Mouse (Mus musculus): ENCODE measurements at regions not wholly inside any gene's neighbourhood (a gene's known extent, or its start where the extent isn't known, plus 50 kb on each side); places are given as distances from the start of the nearest gene placed in this dataset.

DNA sequence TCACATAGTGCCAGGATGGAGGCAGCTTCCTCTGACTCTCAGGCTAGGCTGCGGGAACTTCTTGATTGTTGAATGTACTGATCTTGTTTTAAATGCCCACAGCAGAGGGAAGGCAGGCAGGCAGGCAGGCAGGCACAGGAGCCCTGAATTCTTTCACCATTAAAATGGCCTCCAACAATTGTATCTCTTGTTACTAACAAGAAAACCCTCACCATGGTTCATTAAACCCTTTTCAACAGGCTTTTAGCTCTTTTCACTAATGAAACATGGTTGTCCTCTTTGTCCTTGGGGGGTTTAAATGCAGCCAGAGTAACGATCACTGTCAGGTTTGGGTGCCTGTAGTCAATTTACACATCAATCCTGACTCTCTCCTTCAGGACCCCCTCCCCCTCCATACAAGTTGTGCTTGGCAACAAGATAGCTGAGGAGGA lies 77.8 kb upstream of the Gm45716 start:
- H3K36me3 ChIP-seq (ENCODE audit: control insufficient read depth, insufficient read depth, low read length): no peaks in the 10 kb centered on the region
- no peaks in the 10 kb centered on the region for H3K27me3 ChIP-seq (replicated peaks; ENCODE audit: control insufficient read depth, insufficient read depth, low read length)
- no peak overlapping the region for H3K4me2 ChIP-seq (ENCODE audit: low read length)
- H3K4me3 ChIP-seq (ENCODE audit: low read depth, low read length): no peak overlapping the region
- WGBS: 57% methylated on average over 2 of the region's 2 CpGs
- no peaks in the 10 kb centered on the region for H3K4me1 ChIP-seq (replicated peaks; ENCODE audit: control insufficient read depth, insufficient read depth, low read length)
- H3K9me3 ChIP-seq (ENCODE audit: control insufficient read depth, low read length): no peaks in the 10 kb centered on the region
- H3K27ac ChIP-seq (ENCODE audit: low read depth): no peak overlapping the region
- no peak for ATAC-seq (replicated peaks; ENCODE audit: low FRiP score, low TSS enrichment, low read depth)
- H3K9ac ChIP-seq (ENCODE audit: low read length): no peak overlapping the region
- no peak for DNase-seq (ENCODE audit: low spot score)

DNA sequence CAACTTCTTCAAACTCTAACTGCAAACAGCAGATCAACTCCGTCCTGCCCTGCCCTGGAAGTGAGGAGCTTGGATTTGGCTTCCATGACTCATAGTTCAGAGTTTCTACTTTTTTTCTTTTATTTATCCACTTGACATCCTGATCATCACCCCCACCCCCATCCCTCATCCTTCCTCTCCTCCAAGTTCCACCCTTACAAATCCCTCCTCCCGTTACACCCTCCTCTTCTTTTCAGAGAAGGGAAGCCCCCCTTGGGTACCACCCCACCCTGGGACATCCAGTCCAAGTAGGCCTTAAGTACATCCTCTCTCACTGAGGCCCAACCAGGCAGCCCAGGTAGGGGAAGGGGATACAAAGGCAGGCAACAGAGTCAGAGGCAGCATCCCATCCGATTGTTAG lies 77.3 kb upstream of the Gm45716 start:
- Histone ChIP-seq H3K9ac (ENCODE audit: low read length) (no peak overlapping the region), H3K4me3 (ENCODE audit: low read depth, low read length) (no peak overlapping the region), H3K27me3 (replicated peaks; ENCODE audit: control insufficient read depth, insufficient read depth, low read length) (no peaks in the 10 kb centered on the region), H3K9me3 (ENCODE audit: control insufficient read depth, low read length) (no peaks in the 10 kb centered on the region), H3K27ac (ENCODE audit: low read depth) (no peak overlapping the region), H3K36me3 (ENCODE audit: control insufficient read depth, insufficient read depth, low read length) (no peaks in the 10 kb centered on the region), H3K4me2 (ENCODE audit: low read length) (no peak overlapping the region), H3K4me1 (replicated peaks; ENCODE audit: control insufficient read depth, insufficient read depth, low read length) (no peaks in the 10 kb centered on the region)
- DNase-seq (ENCODE audit: low spot score) (no peak), ATAC-seq (replicated peaks; ENCODE audit: low FRiP score, low TSS enrichment, low read depth) (no peak)
- 78% methylated on average over 3 of the region's 3 CpGs for WGBS

DNA sequence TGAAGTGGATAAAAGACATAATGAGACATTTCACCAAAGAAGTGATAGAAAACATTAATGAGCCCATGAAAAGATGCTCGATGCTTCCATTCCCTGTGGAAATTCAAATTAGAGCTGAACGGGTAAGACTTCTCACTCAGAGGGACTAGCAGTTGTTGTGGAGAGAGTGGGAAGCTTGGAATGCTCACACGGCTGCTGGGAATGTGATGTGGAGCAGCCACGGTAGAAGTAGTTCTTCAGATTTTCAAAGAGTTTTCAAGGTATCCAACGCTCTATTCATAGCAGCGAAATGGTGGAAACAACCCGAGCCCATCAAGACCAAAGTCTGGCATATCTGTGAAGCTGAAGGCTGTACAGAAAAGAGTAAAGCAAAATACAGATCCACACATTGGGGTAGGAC lies 75.3 kb upstream of the Gm45716 start:
- H3K4me3 ChIP-seq (ENCODE audit: low read depth, low read length): no peak overlapping the region
- no peak overlapping the region for H3K9ac ChIP-seq (ENCODE audit: low read length)
- H3K9me3 ChIP-seq (ENCODE audit: control insufficient read depth, low read length): no peaks in the 10 kb centered on the region
- ATAC-seq (replicated peaks; ENCODE audit: low FRiP score, low TSS enrichment, low read depth) (no peak), DNase-seq (ENCODE audit: low spot score) (no peak)
- 85% methylated on average over 7 of the region's 7 CpGs for WGBS
- no peaks in the 10 kb centered on the region for H3K27me3 ChIP-seq (replicated peaks; ENCODE audit: control insufficient read depth, insufficient read depth, low read length)
- no peak overlapping the region for H3K4me2 ChIP-seq (ENCODE audit: low read length)
- no peak overlapping the region for H3K27ac ChIP-seq (ENCODE audit: low read depth)
- peaks cover 4% of the 10 kb centered on the region; the same call in 1 of the 2 replicates for H3K4me1 ChIP-seq (replicated peaks; ENCODE audit: control insufficient read depth, insufficient read depth, low read length)
- no peaks in the 10 kb centered on the region for H3K36me3 ChIP-seq (ENCODE audit: control insufficient read depth, insufficient read depth, low read length)

DNA sequence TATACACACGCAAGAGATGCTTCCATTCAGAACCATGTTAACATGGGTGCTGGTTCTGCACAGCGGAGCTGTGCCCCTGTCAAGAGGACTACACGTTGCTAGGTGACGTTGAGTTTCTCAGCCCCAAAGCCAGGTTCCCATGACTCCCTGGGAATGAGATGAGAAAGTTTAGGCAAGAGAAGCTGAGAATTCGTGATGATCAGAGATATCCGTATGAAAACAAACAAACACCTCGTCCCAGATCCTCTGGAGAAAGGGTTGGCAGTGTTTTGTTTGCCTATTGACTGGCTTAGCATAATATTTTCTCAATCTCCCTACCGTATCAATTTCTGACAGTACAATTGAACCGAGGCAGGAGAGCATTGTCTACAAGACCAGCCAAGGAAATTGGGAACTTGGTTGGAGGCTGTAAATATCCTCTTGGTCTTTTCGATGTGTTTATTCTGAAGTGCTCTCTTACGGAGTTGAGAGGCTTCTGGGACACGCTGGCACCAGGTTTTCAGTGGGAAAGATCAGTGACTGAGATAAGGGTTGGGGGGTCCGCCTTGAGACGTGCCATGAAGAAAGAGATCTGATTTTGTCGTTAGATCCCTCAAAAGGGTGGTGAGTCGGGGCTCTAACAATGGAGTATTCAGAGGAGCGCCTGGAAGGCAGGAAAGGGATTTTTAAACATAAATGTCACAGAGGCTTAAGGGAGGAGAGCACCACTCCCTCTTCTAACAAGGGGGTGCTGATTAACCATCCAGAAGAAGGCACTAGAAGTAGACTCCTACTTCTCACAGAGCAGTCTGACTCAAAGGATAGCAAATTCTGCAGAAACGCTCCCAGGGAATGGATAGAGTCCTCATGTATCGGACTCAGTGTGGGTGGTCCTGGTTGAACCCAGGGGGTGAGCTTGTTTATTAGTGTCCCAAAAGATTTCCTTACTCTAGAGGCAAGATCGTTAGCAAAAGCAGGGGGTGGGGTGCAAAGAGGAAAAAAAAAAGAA lies 70.5 kb upstream of the Gm45716 start:
- no peak for ATAC-seq (replicated peaks; ENCODE audit: low FRiP score, low TSS enrichment, low read depth)
- H3K4me1 ChIP-seq (replicated peaks; ENCODE audit: control insufficient read depth, insufficient read depth, low read length): peaks cover 10% of the 10 kb centered on the region; the same call in 1 of the 2 replicates
- peak overlapping the region; percentile 1; the same call in 1 of the 2 replicates for H3K4me2 ChIP-seq (ENCODE audit: low read length)
- H3K4me3 ChIP-seq (ENCODE audit: low read depth, low read length): no peak overlapping the region
- no peaks in the 10 kb centered on the region for H3K27me3 ChIP-seq (replicated peaks; ENCODE audit: control insufficient read depth, insufficient read depth, low read length)
- H3K9me3 ChIP-seq (ENCODE audit: control insufficient read depth, low read length): no peaks in the 10 kb centered on the region
- peak overlapping the region; percentile 60 for H3K27ac ChIP-seq (ENCODE audit: low read depth)
- 37% methylated on average over 20 of the region's 20 CpGs for WGBS
- no peak for DNase-seq (ENCODE audit: low spot score)
- H3K36me3 ChIP-seq (ENCODE audit: control insufficient read depth, insufficient read depth, low read length): no peaks in the 10 kb centered on the region
- no peak overlapping the region for H3K9ac ChIP-seq (ENCODE audit: low read length)

DNA sequence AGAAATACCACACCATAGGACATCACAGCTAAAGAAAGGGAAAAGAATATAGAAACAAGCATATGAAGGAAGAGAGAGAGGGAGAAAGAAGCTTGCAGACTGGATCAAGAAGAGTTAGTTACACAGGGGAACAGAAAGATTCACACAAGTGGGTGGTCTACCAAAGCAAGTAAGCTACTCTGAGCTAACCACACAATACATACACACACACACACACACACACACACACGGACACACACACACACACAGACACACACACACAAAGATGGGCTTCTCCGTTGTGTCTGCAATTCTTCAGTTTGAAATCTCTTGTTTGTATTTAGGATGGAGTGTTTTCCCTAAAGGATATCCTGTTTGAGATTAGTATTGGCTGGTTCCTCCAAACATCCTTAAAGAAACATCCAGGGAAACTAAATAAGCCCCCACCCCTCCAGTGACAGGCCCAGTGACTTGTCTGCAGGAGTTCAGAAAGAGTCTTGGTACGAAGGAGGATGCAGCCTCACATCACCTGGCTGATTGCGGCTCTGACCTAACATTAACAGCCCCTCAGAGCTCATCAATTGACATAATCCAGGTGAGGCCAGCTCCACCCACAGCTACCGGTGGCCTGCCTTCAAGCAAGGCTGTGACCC lies 69.7 kb upstream of the Gm45716 start:
- H3K36me3 ChIP-seq (ENCODE audit: control insufficient read depth, insufficient read depth, low read length): no peaks in the 10 kb centered on the region
- DNase-seq (ENCODE audit: low spot score): no peak
- no peak overlapping the region for H3K9ac ChIP-seq (ENCODE audit: low read length)
- no peaks in the 10 kb centered on the region for H3K27me3 ChIP-seq (replicated peaks; ENCODE audit: control insufficient read depth, insufficient read depth, low read length)
- H3K4me2 ChIP-seq (ENCODE audit: low read length): no peak overlapping the region
- H3K9me3 ChIP-seq (ENCODE audit: control insufficient read depth, low read length): no peaks in the 10 kb centered on the region
- H3K4me1 ChIP-seq (replicated peaks; ENCODE audit: control insufficient read depth, insufficient read depth, low read length): peaks cover 10% of the 10 kb centered on the region; the same call in 1 of the 2 replicates
- no peak for ATAC-seq (replicated peaks; ENCODE audit: low FRiP score, low TSS enrichment, low read depth)
- H3K27ac ChIP-seq (ENCODE audit: low read depth): peak overlapping the region; percentile 60
- no peak overlapping the region for H3K4me3 ChIP-seq (ENCODE audit: low read depth, low read length)
- WGBS: 36% methylated on average over 5 of the region's 5 CpGs

DNA sequence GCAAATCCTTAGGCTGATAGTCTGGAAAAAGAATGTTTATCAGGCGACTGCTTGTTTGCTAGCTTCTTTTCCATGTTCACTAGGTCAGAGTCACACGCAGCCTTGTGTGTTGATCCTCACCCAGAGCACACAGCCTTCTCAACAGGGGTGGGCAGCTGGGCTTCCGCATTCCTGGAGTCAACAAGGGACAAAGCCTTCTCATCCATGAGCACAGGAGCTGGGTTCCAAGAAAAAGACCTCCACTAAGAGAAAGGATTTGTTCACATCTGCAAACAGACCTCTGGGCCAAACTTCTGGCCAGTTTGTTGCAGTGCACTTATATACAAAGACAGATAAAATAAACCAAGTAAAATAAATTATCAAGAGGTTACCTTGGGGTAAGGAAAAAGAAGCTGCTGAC lies 65.6 kb upstream of the Gm45716 start:
- Histone ChIP-seq H3K4me1 (replicated peaks; ENCODE audit: control insufficient read depth, insufficient read depth, low read length) (peaks cover 8% of the 10 kb centered on the region; the same call in 1 of the 2 replicates), H3K4me2 (ENCODE audit: low read length) (no peak overlapping the region), H3K4me3 (ENCODE audit: low read depth, low read length) (no peak overlapping the region), H3K9ac (ENCODE audit: low read length) (no peak overlapping the region), H3K36me3 (ENCODE audit: control insufficient read depth, insufficient read depth, low read length) (no peaks in the 10 kb centered on the region), H3K27me3 (replicated peaks; ENCODE audit: control insufficient read depth, insufficient read depth, low read length) (no peaks in the 10 kb centered on the region), H3K27ac (ENCODE audit: low read depth) (peak overlapping the region; percentile 43), H3K9me3 (ENCODE audit: control insufficient read depth, low read length) (no peaks in the 10 kb centered on the region)
- WGBS: 26% methylated on average over 3 of the region's 3 CpGs
- no peak for DNase-seq (ENCODE audit: low spot score)
- ATAC-seq (replicated peaks; ENCODE audit: low FRiP score, low TSS enrichment, low read depth): no peak

DNA sequence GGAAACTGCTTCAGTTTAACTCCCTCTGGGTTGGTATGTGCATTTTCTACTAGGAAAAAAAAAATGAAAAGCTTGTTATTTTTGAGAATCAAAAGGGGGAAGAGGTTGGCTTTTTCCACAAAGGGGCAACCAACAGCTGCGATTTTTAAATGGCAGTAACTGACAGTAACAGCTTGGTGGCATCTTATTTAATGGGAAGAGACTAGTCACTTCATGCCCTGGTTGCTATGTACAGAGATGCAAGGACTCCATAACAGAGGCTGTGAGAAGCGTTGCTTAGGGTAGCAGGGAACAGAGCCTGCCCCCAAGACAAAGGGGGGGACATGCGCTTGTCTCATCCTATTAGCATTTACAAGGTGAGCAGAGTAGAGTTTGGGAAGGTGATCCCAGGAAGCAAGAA lies 64.8 kb upstream of the Gm45716 start:
- H3K4me1 ChIP-seq (replicated peaks; ENCODE audit: control insufficient read depth, insufficient read depth, low read length): peaks cover 5% of the 10 kb centered on the region; the same call in 1 of the 2 replicates
- no peaks in the 10 kb centered on the region for H3K36me3 ChIP-seq (ENCODE audit: control insufficient read depth, insufficient read depth, low read length)
- no peak overlapping the region for H3K4me3 ChIP-seq (ENCODE audit: low read depth, low read length)
- H3K27ac ChIP-seq (ENCODE audit: low read depth): peak overlapping the region; percentile 43; the same call in 1 of the 2 replicates
- WGBS: 67% methylated on average over 3 of the region's 3 CpGs
- H3K4me2 ChIP-seq (ENCODE audit: low read length): no peak overlapping the region
- no peak overlapping the region for H3K9ac ChIP-seq (ENCODE audit: low read length)
- H3K27me3 ChIP-seq (replicated peaks; ENCODE audit: control insufficient read depth, insufficient read depth, low read length): no peaks in the 10 kb centered on the region
- DNase-seq (ENCODE audit: low spot score): no peak
- no peaks in the 10 kb centered on the region for H3K9me3 ChIP-seq (ENCODE audit: control insufficient read depth, low read length)
- no peak for ATAC-seq (replicated peaks; ENCODE audit: low FRiP score, low TSS enrichment, low read depth)

DNA sequence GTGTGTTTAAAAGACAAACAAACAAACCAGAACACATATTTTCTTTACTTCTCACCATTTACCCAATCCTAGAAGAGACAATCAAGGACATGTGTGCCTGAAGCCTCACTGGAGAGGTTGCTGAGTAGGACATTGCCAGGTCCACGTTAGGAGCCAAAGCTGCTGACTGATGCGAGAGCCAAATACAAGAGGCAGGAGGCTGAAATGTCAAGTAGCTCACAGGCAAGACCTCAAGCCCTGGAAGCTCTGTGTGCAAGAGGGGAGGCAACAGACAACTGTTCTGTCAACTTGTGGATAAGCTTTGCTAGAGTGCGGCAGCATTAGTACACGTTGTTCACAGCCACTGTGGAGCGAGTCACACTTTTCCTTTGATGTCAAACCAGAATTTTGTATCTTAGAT lies 63.6 kb upstream of the Gm45716 start:
- Histone ChIP-seq H3K27ac (ENCODE audit: low read depth) (no peak overlapping the region), H3K36me3 (ENCODE audit: control insufficient read depth, insufficient read depth, low read length) (no peaks in the 10 kb centered on the region), H3K9me3 (ENCODE audit: control insufficient read depth, low read length) (no peaks in the 10 kb centered on the region), H3K4me1 (replicated peaks; ENCODE audit: control insufficient read depth, insufficient read depth, low read length) (no peaks in the 10 kb centered on the region; the same call in 1 of the 2 replicates), H3K4me2 (ENCODE audit: low read length) (no peak overlapping the region), H3K9ac (ENCODE audit: low read length) (no peak overlapping the region), H3K4me3 (ENCODE audit: low read depth, low read length) (no peak overlapping the region), H3K27me3 (replicated peaks; ENCODE audit: control insufficient read depth, insufficient read depth, low read length) (no peaks in the 10 kb centered on the region)
- ATAC-seq (replicated peaks; ENCODE audit: low FRiP score, low TSS enrichment, low read depth): no peak
- DNase-seq (ENCODE audit: low spot score): no peak
- WGBS: 85% methylated on average over 5 of the region's 5 CpGs
